Mouse (Mus musculus): ENCODE data around the gene Cnih2. TPM values are rescaled to one million over a fixed set of nuclear protein-coding genes. Genes with fewer than 3 reads are reported as not detected.
"Not testable (repeated sequence)": the region's sequence is repeated elsewhere in the genome, so short reads cannot be mapped to it uniquely, and the experiment has no call there.

Cnih2 gene
- polyA plus RNA-seq, 1 experiment from 2014 or later = 33.8 TPM

GRCm38 (mm10) chr19:5089324-5089723 lies 9.0 kb downstream of the Cnih2 start:
- Histone ChIP-seq H3K4me1 (ENCODE audit: control insufficient read depth, insufficient read depth, low read length) (peaks cover 26% of the 10 kb centered on the region), H3K27ac (replicated peaks; ENCODE audit: low read depth, low read length) (no peak overlapping the region), H3K4me3 (ENCODE audit: low read depth, low read length) (peak overlapping the region; percentile 90), H3K4me2 (ENCODE audit: low read depth, severe bottlenecking) (peak overlapping the region; percentile 87), H3K9ac (ENCODE audit: low read length) (no peak overlapping the region), H3K36me3 (ENCODE audit: control insufficient read depth, insufficient read depth, low read length) (peaks cover 8% of the 10 kb centered on the region), H3K27me3 (ENCODE audit: control insufficient read depth, insufficient read depth, low read length) (peaks cover 21% of the 10 kb centered on the region), H3K9me3 (ENCODE audit: control insufficient read depth, low read length) (no peaks in the 10 kb centered on the region)
- no peak for DNase-seq (ENCODE audit: low spot score)
- no peak for ATAC-seq (ENCODE audit: insufficient number of reproducible peaks, low FRiP score, low TSS enrichment, low read depth)
- 91% methylated on average over 4 of the region's 4 CpGs for WGBS

DNA sequence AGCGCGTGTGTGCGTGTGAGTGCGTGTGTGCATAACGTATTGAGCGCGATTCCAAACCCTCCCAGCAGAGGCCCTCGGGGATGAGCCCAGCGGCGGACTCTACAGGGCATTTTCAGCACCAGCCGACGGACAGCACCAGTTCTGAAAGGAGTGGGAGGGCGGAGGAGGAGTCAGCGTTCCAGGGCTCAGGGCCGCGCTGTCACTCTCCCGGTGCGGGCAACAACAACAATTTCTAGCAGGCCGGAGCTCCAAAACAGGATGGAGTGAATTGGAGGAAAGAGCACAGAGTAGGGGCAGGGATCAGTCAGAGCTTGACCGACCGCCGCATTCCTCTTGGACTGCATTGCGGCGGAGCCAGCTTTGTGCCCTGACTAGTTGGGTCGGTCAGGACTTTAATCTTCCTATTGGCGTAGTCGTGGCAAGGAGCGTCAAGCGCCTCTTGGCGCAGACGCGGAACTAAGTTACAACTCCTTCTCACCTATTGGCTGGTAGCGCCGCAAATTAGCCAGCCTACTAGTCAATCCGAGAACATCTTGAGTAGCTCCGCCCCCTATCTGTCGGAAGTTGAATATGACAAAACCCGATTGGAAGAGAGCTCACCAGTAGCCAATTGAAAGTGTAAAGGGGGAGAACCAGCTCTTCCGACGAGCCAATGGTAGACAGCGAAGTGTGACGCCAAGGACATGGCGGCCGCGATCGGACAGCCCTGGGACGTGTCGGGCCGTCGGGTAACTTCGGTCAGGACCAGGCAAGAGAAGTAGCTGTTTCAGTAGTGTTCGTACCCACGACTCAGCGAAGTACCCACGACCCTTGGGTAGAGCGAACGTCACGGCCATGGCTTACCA lies 10.2 kb downstream of the Cnih2 start, which contains the start of gene Yif1a:
Yif1a (plus strand) TSS at position 655 of the 845 bp plus-strand sequence.
- ATAC-seq (ENCODE audit: insufficient number of reproducible peaks, low FRiP score, low TSS enrichment, low read depth) = peak; percentile 89
- H3K9ac ChIP-seq (ENCODE audit: low read length) = peak within 1 kb of the TSS; percentile 62
- peak; percentile 97 for DNase-seq (ENCODE audit: low spot score)
- H3K4me1 ChIP-seq (ENCODE audit: control insufficient read depth, insufficient read depth, low read length) = peaks cover 22% of the 10 kb centered on the region
- WGBS = under 1% methylated on average over 58 of the region's 58 CpGs
- peak within 1 kb of the TSS; percentile 87 for H3K4me2 ChIP-seq (ENCODE audit: low read depth, severe bottlenecking)
- no peaks in the 10 kb centered on the region for H3K9me3 ChIP-seq (ENCODE audit: control insufficient read depth, low read length)
- peaks cover 33% of the 10 kb centered on the region for H3K27me3 ChIP-seq (ENCODE audit: control insufficient read depth, insufficient read depth, low read length)
- peaks cover 8% of the 10 kb centered on the region for H3K36me3 ChIP-seq (ENCODE audit: control insufficient read depth, insufficient read depth, low read length)
- H3K4me3 ChIP-seq (ENCODE audit: low read depth, low read length) = peak within 1 kb of the TSS; percentile 90
- H3K27ac ChIP-seq (replicated peaks; ENCODE audit: low read depth, low read length) = no peak within 1 kb of the TSS; the same call in 1 of the 2 replicates

DNA sequence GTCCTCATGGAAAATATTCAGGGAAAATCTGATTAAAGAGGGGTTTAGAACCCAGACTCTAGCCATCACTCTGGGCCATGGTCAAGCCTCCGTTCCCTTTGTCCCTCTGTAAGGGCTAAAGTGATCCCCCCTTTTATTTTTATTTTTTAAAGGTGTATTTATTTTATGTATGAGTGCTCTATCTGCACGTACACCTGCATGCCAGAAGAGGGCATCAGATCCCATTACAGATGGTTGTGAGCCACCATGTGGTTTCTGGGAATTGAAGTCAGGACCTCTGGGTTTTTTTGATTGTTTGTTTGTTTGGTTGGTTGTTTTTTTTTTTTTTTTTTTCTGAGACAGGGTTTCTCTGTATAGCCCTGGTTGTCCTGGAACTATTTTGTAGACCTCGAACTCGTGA lies 11.8 kb downstream of the Cnih2 start:
- H3K4me3 ChIP-seq (ENCODE audit: low read depth, low read length); H3K4me2 ChIP-seq (ENCODE audit: low read depth, severe bottlenecking); H3K9me3 ChIP-seq (ENCODE audit: control insufficient read depth, low read length); H3K27ac ChIP-seq (replicated peaks; ENCODE audit: low read depth, low read length); H3K9ac ChIP-seq (ENCODE audit: low read length); H3K36me3 ChIP-seq (ENCODE audit: control insufficient read depth, insufficient read depth, low read length); DNase-seq (ENCODE audit: low spot score); ATAC-seq (ENCODE audit: insufficient number of reproducible peaks, low FRiP score, low TSS enrichment, low read depth): not testable (repeated sequence)
- peaks cover 49% of the 10 kb centered on the region for H3K27me3 ChIP-seq (ENCODE audit: control insufficient read depth, insufficient read depth, low read length)
- peaks cover 22% of the 10 kb centered on the region for H3K4me1 ChIP-seq (ENCODE audit: control insufficient read depth, insufficient read depth, low read length)
- 53% methylated on average over 4 of the region's 4 CpGs for WGBS

GRCm38 (mm10) chr19:5085145-5085863 lies 13.0 kb downstream of the Cnih2 start, which contains the start of gene Tmem151a:
Tmem151a (minus strand) TSS chr19:5085531.
- 0 out of 2 replicates have a peak within 1 kb of the TSS, but pooled peaks have one; percentile 13 for H3K9ac ChIP-seq (ENCODE audit: low read length)
- no peak for ATAC-seq (ENCODE audit: insufficient number of reproducible peaks, low FRiP score, low TSS enrichment, low read depth)
- no peaks in the 10 kb centered on the region for H3K36me3 ChIP-seq (ENCODE audit: control insufficient read depth, insufficient read depth, low read length)
- H3K27me3 ChIP-seq (ENCODE audit: control insufficient read depth, insufficient read depth, low read length) = peaks cover 61% of the 10 kb centered on the region
- WGBS = under 1% methylated on average over 67 of the region's 69 CpGs
- H3K4me1 ChIP-seq (ENCODE audit: control insufficient read depth, insufficient read depth, low read length) = peaks cover 22% of the 10 kb centered on the region
- H3K4me2 ChIP-seq (ENCODE audit: low read depth, severe bottlenecking) = peak within 1 kb of the TSS; percentile 67
- H3K9me3 ChIP-seq (ENCODE audit: control insufficient read depth, low read length) = no peaks in the 10 kb centered on the region
- no peak within 1 kb of the TSS for H3K27ac ChIP-seq (replicated peaks; ENCODE audit: low read depth, low read length)
- DNase-seq (ENCODE audit: low spot score) = no peak
- peak within 1 kb of the TSS; percentile 37 for H3K4me3 ChIP-seq (ENCODE audit: low read depth, low read length)

GRCm38 (mm10) chr19:5084834-5085144 lies 13.5 kb downstream of the Cnih2 start:
- Histone ChIP-seq H3K27ac (replicated peaks; ENCODE audit: low read depth, low read length) (no peak overlapping the region), H3K36me3 (ENCODE audit: control insufficient read depth, insufficient read depth, low read length) (no peaks in the 10 kb centered on the region), H3K4me1 (ENCODE audit: control insufficient read depth, insufficient read depth, low read length) (peaks cover 22% of the 10 kb centered on the region), H3K27me3 (ENCODE audit: control insufficient read depth, insufficient read depth, low read length) (peaks cover 64% of the 10 kb centered on the region), H3K9ac (ENCODE audit: low read length) (no peak overlapping the region), H3K4me3 (ENCODE audit: low read depth, low read length) (peak overlapping the region; percentile 37), H3K9me3 (ENCODE audit: control insufficient read depth, low read length) (no peaks in the 10 kb centered on the region), H3K4me2 (ENCODE audit: low read depth, severe bottlenecking) (peak overlapping the region; percentile 67)
- DNase-seq (ENCODE audit: low spot score) (no peak), ATAC-seq (ENCODE audit: insufficient number of reproducible peaks, low FRiP score, low TSS enrichment, low read depth) (no peak)
- WGBS = 7% methylated on average over 15 of the region's 15 CpGs

GRCm38 (mm10) chr19:5083961-5084833 lies 14.1 kb downstream of the Cnih2 start:
- 64% methylated on average over 3 of the region's 3 CpGs for WGBS
- Histone ChIP-seq H3K9me3 (ENCODE audit: control insufficient read depth, low read length) (no peaks in the 10 kb centered on the region), H3K36me3 (ENCODE audit: control insufficient read depth, insufficient read depth, low read length) (no peaks in the 10 kb centered on the region), H3K4me1 (ENCODE audit: control insufficient read depth, insufficient read depth, low read length) (peaks cover 19% of the 10 kb centered on the region), H3K9ac (ENCODE audit: low read length) (no peak overlapping the region), H3K4me2 (ENCODE audit: low read depth, severe bottlenecking) (no peak overlapping the region), H3K27me3 (ENCODE audit: control insufficient read depth, insufficient read depth, low read length) (peaks cover 64% of the 10 kb centered on the region), H3K4me3 (ENCODE audit: low read depth, low read length) (no peak overlapping the region; the same call in 1 of the 2 replicates), H3K27ac (replicated peaks; ENCODE audit: low read depth, low read length) (no peak overlapping the region)
- DNase-seq (ENCODE audit: low spot score) = no peak
- ATAC-seq (ENCODE audit: insufficient number of reproducible peaks, low FRiP score, low TSS enrichment, low read depth) = no peak

DNA sequence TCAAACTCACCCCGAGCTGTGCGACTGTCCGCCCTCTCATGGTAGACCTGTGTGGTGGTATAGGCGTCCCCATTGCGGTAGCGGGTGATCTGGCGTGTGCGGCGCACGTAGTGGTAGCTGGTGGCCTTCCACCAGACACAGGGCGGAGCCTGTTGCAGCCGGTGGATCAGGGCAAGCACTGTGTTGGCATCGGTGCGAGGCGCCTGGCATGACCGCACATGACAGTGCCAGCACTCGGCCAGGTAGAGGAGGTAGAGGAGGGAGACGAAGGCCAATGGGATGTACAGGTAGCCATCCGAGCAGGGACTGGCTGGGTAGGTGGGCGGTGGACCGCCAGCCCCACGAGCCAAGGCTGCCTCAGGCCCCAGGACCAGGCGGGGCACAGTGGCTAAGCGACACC lies 15.7 kb downstream of the Cnih2 start:
- Histone ChIP-seq H3K36me3 (ENCODE audit: control insufficient read depth, insufficient read depth, low read length) (no peaks in the 10 kb centered on the region), H3K4me1 (ENCODE audit: control insufficient read depth, insufficient read depth, low read length) (peaks cover 14% of the 10 kb centered on the region)
- DNase-seq (ENCODE audit: low spot score) = no peak

GRCm38 (mm10) chr19:5082005-5082404 lies 16.3 kb downstream of the Cnih2 start:
- no peak for DNase-seq (ENCODE audit: low spot score)

More for the DNA sequence above, 15.7 kb downstream of the Cnih2 start:
- ATAC-seq (ENCODE audit: insufficient number of reproducible peaks, low FRiP score, low TSS enrichment, low read depth) = no peak
- no peaks in the 10 kb centered on the region for H3K9me3 ChIP-seq (ENCODE audit: control insufficient read depth, low read length)
- H3K9ac ChIP-seq (ENCODE audit: low read length) = no peak overlapping the region
- H3K27ac ChIP-seq (replicated peaks; ENCODE audit: low read depth, low read length) = no peak overlapping the region
- no peak overlapping the region for H3K4me2 ChIP-seq (ENCODE audit: low read depth, severe bottlenecking)
- H3K27me3 ChIP-seq (ENCODE audit: control insufficient read depth, insufficient read depth, low read length) = peaks cover 64% of the 10 kb centered on the region
- H3K4me3 ChIP-seq (ENCODE audit: low read depth, low read length) = no peak overlapping the region
- WGBS = 61% methylated on average over 24 of the region's 24 CpGs

More at GRCm38 (mm10) chr19:5082005-5082404, 16.3 kb downstream of the Cnih2 start:
- Histone ChIP-seq H3K4me2 (ENCODE audit: low read depth, severe bottlenecking) (no peak overlapping the region), H3K4me1 (ENCODE audit: control insufficient read depth, insufficient read depth, low read length) (peaks cover 11% of the 10 kb centered on the region), H3K27me3 (ENCODE audit: control insufficient read depth, insufficient read depth, low read length) (peaks cover 64% of the 10 kb centered on the region), H3K9me3 (ENCODE audit: control insufficient read depth, low read length) (no peaks in the 10 kb centered on the region), H3K9ac (ENCODE audit: low read length) (no peak overlapping the region), H3K36me3 (ENCODE audit: control insufficient read depth, insufficient read depth, low read length) (no peaks in the 10 kb centered on the region), H3K4me3 (ENCODE audit: low read depth, low read length) (no peak overlapping the region), H3K27ac (replicated peaks; ENCODE audit: low read depth, low read length) (no peak overlapping the region)
- WGBS = 74% methylated on average over 18 of the region's 18 CpGs
- no peak for ATAC-seq (ENCODE audit: insufficient number of reproducible peaks, low FRiP score, low TSS enrichment, low read depth)

Data from limb, embryonic 11.5 days (tissue).